Mouse (Mus musculus): ENCODE data around the gene Slc35g1. TPM values are rescaled to one million over a fixed set of nuclear protein-coding genes. Genes with fewer than 3 reads are reported as not detected.
A peak's percentile ranks its signal among the peaks of the same experiment; 100 is the strongest.

Gene Slc35g1
- polyA plus RNA-seq, 2 experiments = 3.4 to 4.1 TPM

DNA sequence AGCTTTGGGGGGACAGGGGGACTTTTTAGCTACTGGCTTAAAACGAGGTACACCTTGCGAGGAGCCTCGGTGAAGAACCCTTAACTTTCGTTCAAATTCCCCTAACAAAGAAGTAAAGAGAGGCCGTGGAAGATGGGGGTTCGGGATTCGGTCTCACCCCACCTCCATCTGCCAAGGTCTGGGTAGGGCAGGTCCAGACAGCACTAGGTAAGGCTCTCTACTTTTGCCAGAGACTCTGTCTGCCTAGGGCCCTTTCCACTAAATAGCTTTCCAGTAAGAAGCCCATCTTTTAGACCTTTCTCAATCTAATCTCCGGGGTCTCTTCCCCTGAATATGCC, 822 bp downstream of the Slc35g1 start:
- H3K4me1 ChIP-seq (replicated peaks; ENCODE audit: control insufficient read depth in 2 of 2, insufficient read depth in 2 of 2, low read length in 1 of 2) = peaks cover 7 to 24% of the 10 kb centered on the region in 2 experiments
- no peaks in the 10 kb centered on the region for H3K27me3 ChIP-seq (ENCODE audit: control insufficient read depth, insufficient read depth, low read length)
- no peak for ATAC-seq (ENCODE audit: insufficient read depth)
- 36% methylated on average over 8 of the region's 8 CpGs for WGBS (ENCODE audit: insufficient replicate concordance)
- no peak for DNase-seq (ENCODE audit: low read depth in 3 of 3, low spot score in 3 of 3)
- no peaks in the 10 kb centered on the region; the same call in 1 of the 2 replicates for H3K36me3 ChIP-seq (replicated peaks; ENCODE audit: control insufficient read depth, insufficient read depth, low read depth)
- TF ChIP-seq EP300 (IDR thresholded peaks at IDR 0.05; ENCODE audit: low read depth) = no peak
- no peak overlapping the region for H3K27ac ChIP-seq
- H3K4me2 ChIP-seq (ENCODE audit: low read depth) = peak overlapping the region; percentile 70
- H3K9me3 ChIP-seq (ENCODE audit: control insufficient read depth, low read length) = no peaks in the 10 kb centered on the region
- peak overlapping the region; percentile 77 for H3K9ac ChIP-seq (replicated peaks)
- H3K4me3 ChIP-seq (ENCODE audit: insufficient read depth in 1 of 2, low read depth in 2 of 2, low read length in 2 of 2) = peak overlapping the region; percentile 59 to 78

DNA sequence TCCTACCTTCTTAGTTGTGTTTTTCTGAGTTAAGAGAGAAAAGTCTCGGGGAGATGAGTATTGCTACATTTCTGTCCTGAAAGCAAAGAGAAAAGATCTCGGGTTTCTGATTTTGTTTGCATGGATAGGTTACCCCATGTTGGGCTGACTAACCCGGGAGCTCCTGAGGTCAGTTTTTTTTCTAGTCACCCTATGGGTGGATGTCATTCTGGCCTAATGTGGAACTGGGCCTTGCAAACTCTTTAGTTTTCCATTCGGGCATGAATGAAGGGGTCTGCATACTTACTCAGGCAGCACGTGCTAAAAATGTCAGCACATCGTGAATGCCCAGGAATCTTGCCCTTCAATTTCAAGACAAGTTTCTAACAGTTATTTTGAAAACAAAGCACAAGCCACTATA, 1.2 kb downstream of the Slc35g1 start:
- TF ChIP-seq CTCF (IDR thresholded peaks at IDR 0.05; ENCODE audit: low read depth) (no peak), EP300 (IDR thresholded peaks at IDR 0.05; ENCODE audit: low read depth) (no peak)
- no peaks in the 10 kb centered on the region for H3K9me3 ChIP-seq (ENCODE audit: control insufficient read depth, low read length)
- H3K36me3 ChIP-seq (replicated peaks; ENCODE audit: control insufficient read depth, insufficient read depth, low read depth) = no peaks in the 10 kb centered on the region; the same call in 1 of the 2 replicates
- H3K9ac ChIP-seq (replicated peaks) = no peak overlapping the region; the same call in none of the 2 replicates
- no peak for ATAC-seq (ENCODE audit: insufficient read depth)
- 52% methylated on average over 6 of the region's 6 CpGs for WGBS (ENCODE audit: insufficient replicate concordance)
- H3K4me1 ChIP-seq (replicated peaks; ENCODE audit: control insufficient read depth in 2 of 2, insufficient read depth in 2 of 2, low read length in 1 of 2) = peaks cover 7 to 24% of the 10 kb centered on the region in 2 experiments
- no peak for DNase-seq (ENCODE audit: low read depth in 3 of 3, low spot score in 3 of 3)
- H3K4me2 ChIP-seq (ENCODE audit: low read depth) = peak overlapping the region; percentile 70
- H3K27ac ChIP-seq = no peak overlapping the region
- H3K4me3 ChIP-seq (ENCODE audit: insufficient read depth in 1 of 2, low read depth in 2 of 2, low read length in 2 of 2) = peak overlapping the region; percentile 59 to 78
- no peaks in the 10 kb centered on the region for H3K27me3 ChIP-seq (ENCODE audit: control insufficient read depth, insufficient read depth, low read length)

DNA sequence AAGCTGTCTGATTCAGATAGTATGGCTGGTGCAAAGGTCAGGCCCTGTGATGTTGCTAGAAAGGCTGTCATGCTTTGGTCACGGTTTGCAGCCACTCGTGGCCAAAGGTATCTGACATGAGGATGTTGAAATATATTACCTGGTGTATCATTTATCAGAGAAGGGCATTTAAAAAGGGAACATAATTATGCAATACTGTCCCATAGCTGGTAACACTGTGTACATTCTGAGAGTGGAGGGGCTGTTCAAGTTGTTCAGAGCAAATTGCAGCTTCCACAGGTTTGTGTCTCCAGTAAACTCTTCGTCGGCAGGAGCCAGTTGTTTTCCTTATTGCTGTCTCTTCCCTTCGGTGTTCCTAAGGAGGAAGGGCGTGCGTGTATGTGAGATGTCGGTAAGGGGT, 3.2 kb downstream of the Slc35g1 start:
- Histone ChIP-seq H3K9ac (replicated peaks) (no peak overlapping the region), H3K27ac (no peak overlapping the region), H3K9me3 (ENCODE audit: control insufficient read depth, low read length) (no peaks in the 10 kb centered on the region), H3K4me2 (ENCODE audit: low read depth) (no peak overlapping the region), H3K4me1 (replicated peaks; ENCODE audit: control insufficient read depth in 2 of 2, insufficient read depth in 2 of 2, low read length in 1 of 2) (peaks cover 7 to 24% of the 10 kb centered on the region in 2 experiments), H3K36me3 (replicated peaks; ENCODE audit: control insufficient read depth, insufficient read depth, low read depth) (no peaks in the 10 kb centered on the region; the same call in 1 of the 2 replicates), H3K27me3 (ENCODE audit: control insufficient read depth, insufficient read depth, low read length) (no peaks in the 10 kb centered on the region), H3K4me3 (ENCODE audit: insufficient read depth in 1 of 2, low read depth in 2 of 2, low read length in 2 of 2) (no peak overlapping the region)
- TF ChIP-seq CTCF (IDR thresholded peaks at IDR 0.05; ENCODE audit: low read depth) (no peak), EP300 (IDR thresholded peaks at IDR 0.05; ENCODE audit: low read depth) (no peak)
- WGBS (ENCODE audit: insufficient replicate concordance) = 78% methylated on average over 8 of the region's 8 CpGs
- DNase-seq (ENCODE audit: low read depth in 3 of 3, low spot score in 3 of 3) (no peak), ATAC-seq (ENCODE audit: insufficient read depth) (no peak)

DNA sequence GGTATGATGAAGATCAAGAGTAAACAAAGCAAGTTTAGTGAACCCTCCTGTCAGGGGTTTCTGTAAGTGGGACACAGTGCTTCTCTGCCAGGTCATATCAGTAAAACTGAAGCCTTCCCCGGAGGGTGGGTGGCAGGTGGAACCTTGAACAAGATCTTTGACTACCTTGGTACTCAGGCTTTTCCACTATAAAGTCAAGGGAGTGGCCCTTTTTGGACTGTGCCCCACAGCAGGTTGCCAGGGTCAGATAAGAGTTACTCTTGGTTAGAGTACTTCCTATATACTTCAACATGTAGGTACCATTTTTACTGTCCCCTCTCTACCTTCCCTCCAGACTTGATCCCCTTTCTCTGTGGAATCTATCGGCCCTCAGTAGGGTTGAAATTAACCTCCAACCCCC, 5.1 kb downstream of the Slc35g1 start:
- Histone ChIP-seq H3K9me3 (ENCODE audit: control insufficient read depth, low read length) (no peaks in the 10 kb centered on the region), H3K27me3 (ENCODE audit: control insufficient read depth, insufficient read depth, low read length) (no peaks in the 10 kb centered on the region), H3K4me2 (ENCODE audit: low read depth) (peak overlapping the region; percentile 8; the same call in 1 of the 2 replicates), H3K27ac (no peak overlapping the region), H3K36me3 (replicated peaks; ENCODE audit: control insufficient read depth, insufficient read depth, low read depth) (no peaks in the 10 kb centered on the region; the same call in 1 of the 2 replicates), H3K4me1 (replicated peaks; ENCODE audit: control insufficient read depth in 2 of 2, insufficient read depth in 2 of 2, low read length in 1 of 2) (peaks cover 2 to 21% of the 10 kb centered on the region in 2 experiments), H3K4me3 (ENCODE audit: insufficient read depth in 1 of 2, low read depth in 2 of 2, low read length in 2 of 2) (no peak overlapping the region), H3K9ac (replicated peaks) (no peak overlapping the region)
- TF ChIP-seq EP300 (IDR thresholded peaks at IDR 0.05; ENCODE audit: low read depth) (no peak), CTCF (IDR thresholded peaks at IDR 0.05; ENCODE audit: low read depth) (no peak)
- DNase-seq (ENCODE audit: low read depth in 3 of 3, low spot score in 3 of 3) = peak in 1 of 3 experiments; percentile 19
- ATAC-seq (ENCODE audit: insufficient read depth) = peak; percentile 55
- WGBS (ENCODE audit: insufficient replicate concordance) = 43% methylated on average over 2 of the region's 2 CpGs

DNA sequence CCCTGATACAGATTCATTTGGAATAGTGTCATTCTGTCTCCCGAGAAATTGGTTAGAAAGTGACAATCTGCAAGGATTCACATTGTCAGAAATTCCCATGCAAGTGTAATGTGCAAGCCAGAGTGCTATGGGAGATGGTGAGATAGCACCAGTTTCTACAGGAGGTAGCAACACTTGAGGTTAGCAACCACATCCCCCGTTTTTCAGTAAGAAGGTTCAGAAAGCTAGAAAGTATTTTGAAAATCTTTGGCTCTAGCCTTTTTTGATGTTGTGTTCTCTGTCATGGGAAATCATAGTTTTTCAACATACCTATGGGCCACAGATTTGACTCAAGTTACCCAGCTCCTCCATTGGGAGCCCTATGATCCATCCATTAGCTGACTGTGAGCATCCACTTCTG, 5.6 kb downstream of the Slc35g1 start:
- H3K36me3 ChIP-seq (replicated peaks; ENCODE audit: control insufficient read depth, insufficient read depth, low read depth) = no peaks in the 10 kb centered on the region; the same call in 1 of the 2 replicates
- H3K9me3 ChIP-seq (ENCODE audit: control insufficient read depth, low read length) = no peaks in the 10 kb centered on the region
- 72% methylated on average over 2 of the region's 2 CpGs for WGBS (ENCODE audit: insufficient replicate concordance)
- H3K27me3 ChIP-seq (ENCODE audit: control insufficient read depth, insufficient read depth, low read length) = no peaks in the 10 kb centered on the region
- no peak for DNase-seq (ENCODE audit: low read depth in 3 of 3, low spot score in 3 of 3)
- peaks cover 2 to 20% of the 10 kb centered on the region in 2 experiments for H3K4me1 ChIP-seq (replicated peaks; ENCODE audit: control insufficient read depth in 2 of 2, insufficient read depth in 2 of 2, low read length in 1 of 2)
- no peak overlapping the region for H3K4me3 ChIP-seq (ENCODE audit: insufficient read depth in 1 of 2, low read depth in 2 of 2, low read length in 2 of 2)
- ATAC-seq (ENCODE audit: insufficient read depth) = no peak
- no peak for TF ChIP-seq CTCF (IDR thresholded peaks at IDR 0.05; ENCODE audit: low read depth)
- no peak for TF ChIP-seq EP300 (IDR thresholded peaks at IDR 0.05; ENCODE audit: low read depth)
- H3K27ac ChIP-seq = no peak overlapping the region
- H3K4me2 ChIP-seq (ENCODE audit: low read depth) = no peak overlapping the region
- no peak overlapping the region for H3K9ac ChIP-seq (replicated peaks)

Measured in liver, embryonic 14.5 days (tissue).